Mouse (Mus musculus): ENCODE results near the gene Scn10a. TPM values are rescaled to one million over a fixed set of nuclear protein-coding genes. Genes with fewer than 3 reads are reported as not detected.

Gene Scn10a
- total RNA-seq, 1 experiment from 2014 or later = not detected

DNA sequence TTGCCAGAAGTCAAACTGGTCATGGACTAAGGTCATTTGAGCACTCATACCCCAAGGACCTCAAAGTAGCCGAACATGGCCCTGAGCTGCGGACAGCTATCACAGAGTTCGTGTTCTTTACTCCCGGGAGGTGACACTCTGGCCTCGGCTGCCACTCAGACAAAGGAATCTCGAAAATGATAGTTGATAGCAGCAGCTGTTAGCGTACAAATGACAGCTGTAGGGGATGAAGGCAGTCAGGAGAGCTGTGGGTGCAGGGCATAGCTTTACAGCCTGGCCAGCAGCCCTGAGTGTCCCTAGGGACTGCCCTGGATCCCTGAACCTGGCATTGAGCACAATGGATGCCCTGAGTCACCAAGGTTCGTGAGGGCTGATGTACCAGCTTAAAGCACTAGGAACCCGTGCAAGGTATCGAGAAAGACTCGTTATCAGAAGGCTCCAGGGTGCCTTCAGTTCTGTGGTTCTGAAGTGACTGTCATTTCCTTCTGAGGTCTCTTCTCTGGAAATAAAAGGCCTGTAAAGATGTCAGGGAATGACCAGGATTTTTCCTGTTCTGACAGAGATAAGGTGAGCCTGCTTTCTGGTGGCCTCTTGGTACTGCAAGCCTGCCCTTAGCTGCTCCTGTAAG lies 84.8 kb downstream of the Scn10a start:
- no peak for DNase-seq

DNA sequence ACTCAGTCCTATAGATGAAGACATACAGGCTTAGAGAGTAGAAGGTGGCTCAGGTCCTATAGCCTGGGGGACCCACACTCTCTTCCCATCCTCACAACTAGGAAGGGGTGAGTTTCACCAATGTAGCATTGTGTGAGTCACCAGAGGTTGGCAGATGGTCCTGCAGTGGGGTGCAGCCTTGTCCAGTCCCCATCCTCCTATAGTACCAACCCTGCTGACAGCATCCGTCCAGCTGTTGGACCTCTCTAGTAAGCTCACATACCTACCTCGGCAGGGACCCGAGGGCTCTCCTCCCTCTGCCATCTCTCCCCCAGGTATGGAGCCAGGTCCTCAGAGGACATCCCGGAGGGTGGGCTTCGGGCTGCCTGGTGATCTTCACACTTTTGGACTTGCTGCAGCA lies 85.6 kb downstream of the Scn10a start:
- no peak for DNase-seq

DNA sequence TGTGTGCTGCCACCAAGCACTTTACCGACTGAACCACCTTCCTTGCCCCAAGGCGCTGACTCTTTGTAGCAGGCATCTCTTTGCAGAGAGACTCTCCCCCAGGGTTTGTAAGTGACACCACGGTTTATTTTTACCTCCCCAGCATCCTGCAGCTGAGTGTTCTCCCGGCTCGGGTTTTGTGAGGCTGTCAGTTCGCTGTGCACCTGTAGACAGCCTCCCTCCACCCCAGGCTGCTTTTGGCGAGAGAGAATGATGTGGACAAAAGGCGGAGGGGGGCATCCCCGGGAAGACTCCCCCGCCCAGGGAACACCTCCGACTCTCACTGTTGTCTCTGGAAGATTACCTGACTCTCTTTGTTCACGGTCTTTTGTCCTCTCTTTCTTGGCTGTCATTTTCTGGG lies 86.3 kb downstream of the Scn10a start:
- no peak for DNase-seq

DNA sequence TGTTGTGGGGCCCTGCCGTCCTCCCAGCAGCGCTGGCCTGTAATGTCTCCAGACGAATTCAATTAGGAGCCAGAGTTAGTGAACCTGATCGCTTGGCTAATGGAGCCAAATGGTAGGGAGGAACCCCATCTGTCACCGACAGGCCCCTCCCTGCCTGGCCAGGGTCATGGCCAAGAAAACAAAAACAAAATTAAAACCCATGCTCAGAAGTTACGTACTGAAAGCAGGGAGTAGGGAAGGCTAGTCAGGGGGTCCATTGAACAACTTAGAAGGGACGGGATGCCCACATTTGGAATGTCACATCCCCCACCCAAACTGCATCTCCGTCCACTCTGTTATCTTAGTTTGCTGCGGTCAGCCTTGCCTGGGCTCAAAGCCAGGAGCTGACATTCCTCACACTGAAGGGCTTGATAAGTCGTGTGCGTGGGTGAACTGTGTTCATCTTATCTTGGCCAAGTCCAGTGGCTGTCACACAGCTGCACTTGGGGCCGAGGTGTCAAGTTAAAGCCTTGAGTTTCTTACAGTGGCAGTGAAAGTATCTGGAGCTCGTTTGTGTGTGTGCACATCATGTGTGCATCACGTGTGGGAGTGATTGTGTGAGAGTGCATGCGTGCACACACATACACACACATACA lies 87.1 kb downstream of the Scn10a start:
- peak; percentile 35 for DNase-seq

DNA sequence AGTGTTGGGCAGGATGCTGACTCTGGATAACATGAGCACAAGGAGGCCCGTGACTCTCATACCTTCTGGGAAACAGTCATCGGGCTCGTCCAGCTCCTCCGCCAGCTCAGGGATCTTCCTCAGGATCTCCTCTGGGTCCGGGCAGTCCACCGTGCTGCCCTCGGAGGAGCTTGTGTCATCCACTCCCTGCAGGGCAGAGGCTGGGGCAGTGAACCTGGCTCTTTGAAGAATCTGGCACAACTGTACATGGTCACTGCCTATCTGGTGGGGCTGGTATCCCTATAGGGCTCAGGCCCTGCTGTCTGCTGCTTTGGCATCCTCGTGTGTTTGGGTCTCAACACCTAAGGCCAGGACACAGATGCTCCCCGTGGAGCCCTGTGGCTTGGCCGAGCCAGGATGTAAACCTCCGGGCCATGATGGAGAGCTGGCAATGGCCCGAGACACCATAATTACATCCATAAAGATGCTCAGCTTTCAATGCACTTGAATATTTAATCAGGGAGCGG lies 87.7 kb downstream of the Scn10a start:
- DNase-seq = no peak

DNA sequence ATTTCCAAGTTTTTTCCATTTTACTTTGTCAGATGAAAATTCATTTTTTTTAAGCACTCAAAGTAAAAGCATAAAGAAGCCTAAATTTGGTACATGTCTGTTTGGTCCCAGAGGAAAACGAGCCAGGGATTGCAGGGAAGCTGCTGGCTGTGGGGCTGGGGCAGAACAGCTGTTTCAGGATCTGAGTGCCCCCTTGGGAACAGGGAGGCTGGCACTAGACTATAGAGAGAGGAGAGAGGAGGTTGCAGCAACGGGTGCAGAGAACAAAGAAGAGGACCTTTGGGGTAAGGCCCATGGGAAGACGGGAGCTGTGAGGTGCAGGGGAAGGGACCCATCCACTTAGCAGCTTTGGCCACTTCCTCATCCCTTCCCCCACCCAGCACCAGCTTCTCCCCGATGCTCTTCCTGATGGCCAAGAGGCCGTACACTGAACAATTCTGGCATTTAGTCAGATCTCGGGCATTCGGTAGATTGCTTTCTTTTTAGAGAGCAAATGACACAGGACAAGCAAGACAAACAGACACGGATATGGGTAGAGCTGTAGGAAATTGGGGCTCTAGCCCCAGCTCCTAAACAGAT lies 90.3 kb downstream of the Scn10a start:
- no peak for DNase-seq

DNA sequence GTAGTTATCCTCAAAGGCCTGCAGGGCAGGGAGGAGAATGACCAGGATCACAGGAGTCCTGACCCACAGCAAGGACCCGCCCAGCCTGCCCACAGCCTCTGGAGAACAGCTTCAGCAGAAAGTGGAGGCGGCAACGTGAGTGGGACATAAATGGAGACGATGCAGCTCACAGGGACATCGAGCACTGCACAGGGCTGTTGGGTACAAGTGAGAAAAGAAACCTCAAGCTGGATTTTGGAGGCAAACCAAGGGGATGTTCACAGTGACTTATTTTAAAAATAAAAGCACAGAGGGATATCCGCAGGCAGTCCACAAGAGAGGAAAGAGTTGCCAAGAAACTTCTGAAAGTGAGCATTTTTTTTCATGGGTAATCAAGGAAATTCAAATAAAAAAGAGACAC lies 91.9 kb downstream of the Scn10a start:
- no peak for DNase-seq

DNA sequence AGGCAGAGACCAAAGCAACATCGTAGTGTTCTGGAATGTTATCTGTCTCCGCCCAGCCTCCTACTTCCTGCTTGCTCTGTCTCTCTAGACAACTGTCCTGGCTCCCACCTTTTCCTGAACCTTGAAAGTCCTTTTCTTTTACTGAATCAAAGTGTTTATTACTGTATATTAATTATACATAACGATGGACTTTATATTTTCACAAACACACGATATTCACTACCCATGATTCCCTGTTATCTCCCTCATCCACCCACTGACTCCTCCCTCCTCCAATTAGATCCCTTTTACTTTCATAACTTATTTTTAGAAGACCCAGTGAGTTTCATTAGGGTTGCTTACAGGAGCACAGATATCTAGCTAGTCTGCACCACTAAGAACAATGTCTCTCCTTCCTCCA lies 95.0 kb downstream of the Scn10a start:
- no peak for DNase-seq

DNA sequence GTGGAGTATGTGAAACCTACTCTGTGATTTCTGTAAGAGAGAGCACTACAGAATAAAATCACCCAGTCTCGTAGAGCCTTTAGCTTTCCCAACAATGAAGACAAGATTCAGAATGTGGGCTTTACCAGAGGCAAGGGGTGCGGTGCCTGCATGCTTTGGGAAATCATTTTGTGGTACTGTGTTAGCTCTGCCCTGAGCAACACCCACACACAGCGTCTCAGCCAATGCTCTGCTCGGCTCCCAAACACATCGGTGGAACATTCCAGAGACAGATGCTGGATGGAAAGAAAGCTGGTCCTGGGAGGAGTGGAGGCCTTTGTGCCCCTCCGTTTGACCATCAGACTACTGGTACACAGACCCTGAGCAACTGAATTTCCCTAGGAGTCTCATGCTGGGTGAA lies 104.3 kb downstream of the Scn10a start:
- DNase-seq = no peak

DNA sequence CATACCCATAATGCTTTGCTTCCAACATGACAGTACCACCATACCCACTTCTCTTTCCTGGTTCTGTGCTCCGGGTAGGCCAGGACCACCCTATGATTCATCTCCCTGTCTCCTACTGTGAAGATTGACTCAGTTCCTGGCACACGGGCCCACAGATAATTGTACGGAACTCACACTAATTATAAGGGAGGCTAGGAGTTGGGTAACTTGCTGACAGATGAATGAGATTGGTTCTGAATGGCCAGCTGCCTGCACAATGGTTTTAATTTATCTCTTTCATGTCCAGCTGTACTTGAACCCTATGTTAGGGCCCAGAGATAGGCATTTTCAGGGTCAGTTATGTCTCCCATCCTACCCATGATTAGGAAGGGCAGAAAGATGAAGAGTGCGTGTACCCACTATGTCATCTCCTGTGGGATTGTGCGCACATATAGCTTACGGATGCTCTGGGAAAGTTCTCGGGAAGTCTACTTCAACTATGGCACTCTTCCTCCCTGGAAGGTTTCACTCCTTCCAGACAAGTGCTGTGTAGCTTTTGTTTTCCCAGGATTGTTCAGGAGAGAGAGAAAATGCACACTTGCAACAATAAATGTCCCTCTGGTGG lies 108.5 kb downstream of the Scn10a start:
- DNase-seq = no peak

DNA sequence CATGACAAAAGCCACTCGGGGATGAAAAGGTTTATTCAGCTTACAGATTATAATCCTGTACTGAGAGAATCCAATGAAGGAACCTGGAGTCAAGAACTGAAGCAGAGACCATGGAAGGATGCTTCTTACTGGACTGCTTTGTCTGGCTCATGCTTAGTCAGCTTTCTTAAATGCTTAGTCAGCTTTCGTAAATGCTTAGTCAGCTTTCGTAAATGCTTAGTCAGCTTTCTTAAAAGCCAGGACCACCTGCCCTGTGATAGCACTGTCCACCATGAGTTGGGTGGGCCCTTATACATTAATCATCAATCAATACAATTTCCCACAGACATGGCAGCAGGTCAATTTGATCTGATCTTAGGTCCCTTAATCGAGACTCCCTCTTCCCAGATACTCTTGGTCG lies 112.2 kb downstream of the Scn10a start:
- no peak for DNase-seq

DNA sequence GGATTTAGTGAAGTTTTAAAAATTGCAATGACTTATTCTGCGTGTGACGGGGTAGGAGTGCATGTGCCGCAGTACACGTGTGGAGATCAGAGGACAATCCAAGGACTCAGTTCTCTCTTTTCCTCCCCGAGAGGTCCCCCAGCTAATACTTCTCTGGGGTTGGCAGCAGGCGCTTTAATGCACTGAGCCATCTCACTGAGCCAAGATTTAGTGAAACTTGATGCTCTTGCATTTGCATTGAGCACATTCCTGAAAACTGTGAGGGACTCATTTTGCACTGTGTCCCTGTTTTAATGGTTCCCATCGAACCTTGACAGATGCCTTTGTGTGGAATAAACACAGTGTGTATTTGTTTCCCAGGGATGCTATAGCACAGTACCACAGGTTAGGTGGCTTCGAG lies 114.5 kb downstream of the Scn10a start:
- DNase-seq = no peak

DNA sequence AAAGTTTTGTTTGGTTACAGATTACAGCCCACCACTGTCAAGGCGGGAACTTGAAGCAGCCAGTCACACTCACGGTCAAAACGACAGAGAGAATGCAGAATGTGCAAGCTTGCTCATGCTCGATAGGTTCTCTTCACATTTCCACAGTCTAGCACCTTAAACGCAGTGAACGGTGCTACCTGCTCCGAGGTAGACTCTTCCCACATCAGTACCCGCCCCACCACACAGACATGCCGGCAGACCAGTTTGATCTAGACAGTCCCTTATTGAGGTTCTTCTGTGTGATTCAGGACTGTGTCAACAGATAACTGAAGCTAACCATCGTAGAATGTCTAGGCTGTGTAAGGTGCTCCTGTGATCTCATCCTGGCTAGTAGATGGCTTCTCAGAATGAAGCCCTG lies 120.6 kb downstream of the Scn10a start:
- no peak for DNase-seq

DNA sequence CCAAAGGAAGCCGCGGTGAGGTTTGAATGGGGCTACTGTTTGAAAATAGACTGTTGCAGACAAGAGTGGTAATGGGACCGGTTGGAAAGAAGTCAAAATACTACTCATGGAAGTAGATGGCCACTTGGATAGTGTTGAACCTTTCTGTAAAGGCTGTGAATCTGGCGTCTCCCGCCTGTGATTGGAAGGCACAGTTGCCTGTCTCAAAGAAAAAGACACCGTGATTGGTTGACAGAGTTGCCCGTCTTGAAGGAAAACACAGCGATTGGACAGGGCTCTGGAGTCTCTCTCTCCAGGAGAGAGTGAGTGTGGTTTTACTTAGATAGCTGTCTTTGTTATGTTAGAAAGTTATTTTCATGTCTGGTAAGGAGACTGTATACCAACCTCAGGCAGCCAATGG lies 121.8 kb downstream of the Scn10a start:
- no peak for DNase-seq

DNA sequence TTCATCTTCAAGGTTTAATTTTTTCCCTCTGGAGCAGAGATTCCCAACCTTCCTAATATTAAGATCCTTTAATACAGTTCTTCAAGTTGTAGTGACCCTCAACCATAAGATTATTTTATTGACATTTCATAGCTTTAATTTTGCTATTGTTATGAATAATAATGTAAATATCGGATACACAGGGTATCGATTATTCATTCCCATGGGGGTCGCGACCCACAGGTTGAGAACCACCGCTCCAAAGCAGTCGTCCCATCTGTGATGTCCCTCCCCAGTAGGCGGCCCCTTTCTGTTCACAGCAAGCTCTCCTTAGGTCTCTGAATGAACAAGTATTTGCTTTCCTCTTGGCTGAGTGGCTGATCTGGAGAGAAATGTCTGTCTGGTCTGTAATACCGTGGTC lies 129.5 kb downstream of the Scn10a start:
- no peak for DNase-seq

DNA sequence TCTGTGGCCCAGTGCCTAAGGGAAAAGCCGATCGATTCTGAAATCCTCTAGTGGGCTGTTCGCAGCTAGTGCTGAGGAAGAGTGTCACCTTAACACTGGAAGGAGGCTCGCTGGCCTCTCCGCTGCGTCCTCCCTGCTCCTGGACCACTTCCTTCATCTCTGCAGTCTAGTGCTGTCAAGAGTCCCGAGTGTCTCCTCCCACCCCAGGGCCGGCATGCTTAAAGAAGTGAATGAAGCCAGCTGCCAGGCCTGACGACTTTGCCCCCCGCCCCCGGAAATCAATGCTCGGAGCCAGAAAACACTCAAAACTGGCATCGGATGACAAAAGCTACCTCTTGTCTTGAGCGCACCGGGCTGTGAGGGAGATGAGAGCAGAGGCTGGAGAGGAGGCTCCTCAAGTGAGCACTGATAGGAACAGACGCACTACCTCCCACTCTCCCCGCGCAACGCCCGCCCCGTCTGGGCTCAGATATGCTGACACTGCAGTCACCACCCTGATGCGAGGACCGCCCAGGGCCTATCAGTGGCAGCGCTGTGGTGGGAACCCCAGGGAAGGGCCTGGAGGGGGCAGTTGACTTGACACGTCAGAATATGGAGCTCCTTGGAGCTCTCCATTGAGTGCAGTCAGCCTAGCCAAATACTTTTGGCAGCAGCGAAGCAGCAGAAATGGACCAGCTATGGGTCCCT lies 130.2 kb downstream of the Scn10a start:
- DNase-seq = no peak

DNA sequence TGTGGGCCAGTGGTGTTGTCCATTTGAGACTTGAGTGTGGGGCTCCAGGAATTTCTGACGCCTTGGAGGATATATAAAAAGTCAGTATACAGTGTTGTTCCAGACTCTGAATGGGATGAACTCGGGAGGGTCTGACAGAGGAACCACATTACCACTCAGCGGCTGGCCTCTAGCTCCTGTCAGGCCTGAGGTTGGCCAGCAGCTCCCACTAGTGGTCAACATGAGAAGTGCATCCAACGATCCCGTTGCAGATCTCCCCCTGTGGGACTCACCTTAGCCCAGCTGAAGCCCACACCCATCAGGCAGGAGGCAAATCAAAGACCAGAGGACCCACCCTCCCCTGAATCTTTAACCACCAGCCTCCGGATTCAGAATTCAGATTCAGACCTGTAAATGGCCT lies 138.5 kb downstream of the Scn10a start:
- DNase-seq = peak; percentile 68

DNA sequence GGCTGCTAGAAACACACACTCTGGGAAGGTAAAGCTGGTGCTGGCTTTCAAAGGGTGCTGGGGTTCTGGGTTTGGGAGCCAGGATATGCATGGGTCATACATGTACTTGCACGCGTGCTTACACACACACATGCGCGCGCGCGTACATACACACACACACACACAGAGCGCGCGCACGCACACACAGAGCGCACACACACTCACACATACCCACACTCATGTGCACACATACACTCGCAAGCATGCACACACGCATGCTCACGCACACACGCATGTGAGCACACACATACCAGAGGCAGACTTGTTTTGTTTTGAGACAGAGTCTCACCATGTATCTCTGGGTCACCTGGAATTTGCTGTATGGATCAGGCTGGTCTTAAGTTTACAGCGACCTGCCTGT lies 138.9 kb downstream of the Scn10a start:
- no peak for DNase-seq

DNA sequence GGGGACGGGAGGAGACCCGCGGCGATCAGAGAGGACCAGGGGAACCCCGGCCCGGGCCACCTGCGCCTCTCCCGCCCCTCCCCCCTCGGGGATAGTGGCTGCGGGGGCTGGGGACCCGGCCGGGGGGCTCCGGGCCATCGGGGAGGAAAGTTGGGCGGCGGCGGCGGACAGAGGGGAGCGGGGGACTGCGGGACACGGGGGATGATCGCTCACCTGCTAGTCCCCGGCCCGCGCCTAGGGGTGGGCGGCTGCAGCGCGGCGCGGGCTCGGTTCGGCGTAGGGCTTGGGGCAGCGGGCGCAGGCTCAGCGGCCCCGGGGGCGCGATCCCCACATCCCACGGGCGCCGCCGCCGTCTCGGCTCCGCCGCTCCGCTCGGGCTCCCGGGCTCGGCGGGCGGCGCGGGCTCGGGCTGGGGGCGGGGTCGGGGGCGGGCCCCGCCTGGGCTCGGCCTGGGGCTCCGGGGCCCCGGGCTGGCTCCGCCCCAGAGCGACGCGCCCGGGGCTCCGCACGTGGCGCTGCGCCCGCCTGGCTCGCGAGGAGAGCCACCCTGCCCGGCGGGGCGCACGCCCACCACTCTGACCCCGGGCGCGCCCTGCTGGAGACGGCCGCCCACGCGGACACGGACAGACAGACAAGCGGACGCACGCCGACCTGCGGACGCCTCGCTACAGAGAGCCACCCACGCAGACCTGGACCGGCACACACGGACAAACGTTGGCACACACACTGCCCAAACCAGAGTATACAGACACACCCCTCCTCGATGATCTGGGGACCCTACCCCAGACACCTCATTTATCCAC lies 140.3 kb downstream of the Scn10a start, which contains the start of gene Scn5a:
Gene Scn5a, minus strand, starts transcription at position 381 of the 803 bp plus-strand sequence.
- peak; percentile 55 for DNase-seq

DNA sequence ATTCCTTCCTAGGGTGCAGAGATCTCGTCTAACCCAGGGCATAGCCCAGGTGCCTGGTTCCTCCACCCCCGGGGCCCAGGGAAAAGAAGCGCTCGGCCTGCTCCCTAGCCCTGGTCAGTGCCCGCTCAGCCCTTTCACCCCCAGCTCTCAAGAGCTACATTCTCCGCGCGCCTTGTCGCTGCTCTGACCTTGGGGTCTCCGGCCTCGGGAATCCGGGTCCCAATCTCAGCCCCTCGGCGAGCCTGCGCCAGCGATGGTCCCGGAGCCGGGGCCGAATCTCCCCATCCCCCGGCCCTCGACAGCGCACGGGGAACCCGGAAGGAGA lies 140.8 kb downstream of the Scn10a start:
- no peak for DNase-seq

DNA sequence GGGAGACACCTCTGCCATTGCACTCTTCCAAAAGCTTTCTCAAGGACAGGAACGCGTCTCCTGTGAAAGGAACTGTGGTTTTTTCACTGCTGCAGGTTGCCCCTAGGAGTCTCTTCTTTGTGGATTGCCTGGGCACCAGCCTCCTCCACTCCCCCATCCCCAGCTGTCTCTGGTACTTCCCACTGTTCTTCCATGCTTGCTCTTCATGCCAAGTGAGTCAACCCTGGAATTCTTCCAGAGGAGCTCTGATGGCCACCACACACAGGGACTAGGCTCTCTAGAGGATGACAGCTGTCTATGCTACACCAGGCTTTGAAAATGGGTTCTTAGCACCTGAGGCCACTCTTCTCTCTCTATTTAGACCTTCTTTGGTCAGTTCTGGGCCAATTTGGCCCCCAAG lies 142.1 kb downstream of the Scn10a start:
- no peak for DNase-seq

DNA sequence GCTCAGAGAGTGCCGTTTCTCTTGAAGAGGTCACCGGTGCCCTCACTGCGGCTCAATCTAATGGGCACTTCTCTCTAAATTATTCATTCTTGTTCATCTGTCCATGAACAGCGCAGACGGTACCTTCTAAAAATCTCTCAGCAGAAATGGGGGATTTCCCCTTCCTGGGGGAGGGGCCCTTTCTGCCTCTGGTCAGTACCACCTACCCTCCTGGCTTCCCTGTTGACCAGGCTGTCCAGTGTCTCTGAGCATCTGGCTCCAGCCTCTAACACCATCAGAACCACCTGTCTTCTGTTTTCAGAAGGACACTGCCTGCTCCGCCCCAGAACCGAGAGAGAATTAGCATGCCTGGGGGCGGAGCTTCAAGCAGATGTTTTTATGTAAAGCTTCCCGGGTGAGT lies 143.4 kb downstream of the Scn10a start:
- DNase-seq = no peak
